Mouse (Mus musculus) cerebellum, adult 2 months (tissue): Measurements from ENCODE around the gene Tpd52l1. TPM values are rescaled to one million over a fixed set of nuclear protein-coding genes. Genes with fewer than 3 reads are reported as not detected.

ENCODE experiments used
- DNase-seq, 2 experiments: peaks; one replicate each; pipeline ENCODE4 v3.0.0; 2021
- H3K27ac ChIP-seq: fragments of 200-500 bp; 2 replicates; pipeline ENCODE4 v1.5.1; 2012; ENCODE audit warnings: low read length, control low read depth, inconsistent platforms; ENCODE audit not compliant: insufficient read depth
- H3K27me3 ChIP-seq: fragments of 200-500 bp; 2 replicates; pipeline ENCODE4 v1.6.1; 2012; ENCODE audit warnings: inconsistent platforms, mild to moderate bottlenecking, low read length, moderate library complexity; ENCODE audit not compliant: control insufficient read depth, insufficient read depth
- H3K4me1 ChIP-seq: fragments of 200-500 bp; 2 replicates; pipeline ENCODE4 v1.6.1; 2011; ENCODE audit warnings: low read length; ENCODE audit not compliant: control insufficient read depth, insufficient read depth
- H3K4me3 ChIP-seq: fragments of 200-500 bp; replicated peaks from 2 replicates; pipeline ENCODE3; 2011; ENCODE audit warnings: mild to moderate bottlenecking, low read depth, low read length, control low read depth; ENCODE audit not compliant: insufficient read depth
- CTCF ChIP-seq: fragments of 200-500 bp; IDR thresholded peaks from 2 replicates; pipeline ENCODE4 v1.5.1; 2011; ENCODE audit warnings: low read depth, mild to moderate bottlenecking, control low read depth, low read length, moderate library complexity, borderline replicate concordance; ENCODE audit not compliant: insufficient read depth
- POLR2A ChIP-seq: fragments of 200-500 bp; IDR thresholded peaks from 2 replicates; pipeline ENCODE4 v1.6.1; 2011; ENCODE audit warnings: low read length, control low read depth, borderline replicate concordance; ENCODE audit not compliant: insufficient read depth
- WGBS: fragments of 180-500 bp; shearing (Covaris S2); methylation state at CpG from one replicate; pipeline ENCODE4 v1.1.7; 2018; 5-methylcytosine and 5-hydroxymethylcytosine counted together
- polyA plus RNA-seq: library from polyadenylated mRNA; depleted of rRNA; stranded (reverse); fragments of >200 nt; gene quantifications from 2 replicates; pipeline ENCODE4 v1.2.3, GENCODE M21; 2012; rRNA removed

Gene Tpd52l1
- polyA plus RNA-seq, 1 experiment, result 23.4 TPM

GRCm38 (mm10) chr10:31298263-31298662, 147.5 kb downstream of the Tpd52l1 start:
- WGBS, result 48% methylated on average over 2 of the region's 2 CpGs
- DNase-seq, result no peak
- TF ChIP-seq CTCF (no peak), POLR2A (no peak)
- Histone ChIP-seq H3K4me1 (no peaks in the 10 kb centered on the region), H3K27me3 (no peaks in the 10 kb centered on the region), H3K27ac (no peak overlapping the region), H3K4me3 (no peak overlapping the region)

- no peaks in the 10 kb centered on the region for H3K4me1 ChIP-seq
- TF ChIP-seq CTCF (no peak), POLR2A (no peak)
- H3K27me3 ChIP-seq, result no peaks in the 10 kb centered on the region
- no peak overlapping the region for H3K4me3 ChIP-seq
- no peak for DNase-seq
- WGBS, result 35% methylated on average over 4 of the region's 4 CpGs
- H3K27ac ChIP-seq, result no peak overlapping the region
Observed at GRCm38 (mm10) chr10:31297106-31297505, 148.7 kb downstream of the Tpd52l1 start.

- Histone ChIP-seq H3K27ac (no peak overlapping the region), H3K4me3 (no peak overlapping the region), H3K27me3 (no peaks in the 10 kb centered on the region), H3K4me1 (no peaks in the 10 kb centered on the region)
- WGBS, result 60% methylated on average over 1 of the region's 1 CpGs
- TF ChIP-seq CTCF (no peak), POLR2A (no peak)
- DNase-seq, result no peak
Observed at GRCm38 (mm10) chr10:31296458-31296857, 149.3 kb downstream of the Tpd52l1 start.

GRCm38 (mm10) chr10:31295705-31296104, 150.1 kb downstream of the Tpd52l1 start:
- TF ChIP-seq CTCF (no peak), POLR2A (no peak)
- WGBS, result 6% methylated on average over 5 of the region's 5 CpGs
- Histone ChIP-seq H3K27me3 (no peaks in the 10 kb centered on the region), H3K4me3 (no peak overlapping the region), H3K27ac (no peak overlapping the region), H3K4me1 (no peaks in the 10 kb centered on the region)
- DNase-seq, result no peak

GRCm38 (mm10) chr10:31288697-31289390, 156.9 kb downstream of the Tpd52l1 start:
- H3K4me1 ChIP-seq, result no peaks in the 10 kb centered on the region
- no peak for TF ChIP-seq POLR2A
- TF ChIP-seq CTCF, result no peak
- DNase-seq, result no peak
- H3K27ac ChIP-seq, result no peak overlapping the region
- H3K27me3 ChIP-seq, result no peaks in the 10 kb centered on the region
- no peak overlapping the region for H3K4me3 ChIP-seq
- 88% methylated on average over 4 of the region's 4 CpGs for WGBS

GRCm38 (mm10) chr10:31287787-31288186, 158.0 kb downstream of the Tpd52l1 start:
- no peak for TF ChIP-seq POLR2A
- no peak for TF ChIP-seq CTCF
- Histone ChIP-seq H3K27ac (no peak overlapping the region), H3K27me3 (no peaks in the 10 kb centered on the region), H3K4me1 (no peaks in the 10 kb centered on the region), H3K4me3 (no peak overlapping the region)
- no peak for DNase-seq

Other genes starting within 250 kb of the Tpd52l1 start
- 18.3 and 19.5 TPM in 2 replicates for gene Hddc2, start 132.6 kb downstream of the Tpd52l1 start, polyA plus RNA-seq
- gene Rnf217, start 163.2 kb upstream of the Tpd52l1 start, polyA plus RNA-seq, result 3.9 TPM in 2 replicates